Mouse (Mus musculus) kidney, postnatal 10 days (tissue): ENCODE measurements around the gene Aldh18a1.
A peak's percentile ranks its signal among the peaks of the same experiment; 100 is the strongest.
"Not testable (repeated sequence)": the region's sequence is repeated elsewhere in the genome, so short reads cannot be mapped to it uniquely, and the experiment has no call there.

Experiments used
- DNase-seq: peaks from one replicate; pipeline ENCODE4 v3.0.0; 2021; ENCODE audit warnings: mixed read lengths

The Aldh18a1 gene

GRCm38 (mm10) chr19:40581662-40582061 is 6.6 kb downstream of the Aldh18a1 start:
- DNase-seq: no peak

GRCm38 (mm10) chr19:40580902-40581301 is 7.4 kb downstream of the Aldh18a1 start:
- no peak for DNase-seq

GRCm38 (mm10) chr19:40575438-40575837 is 12.8 kb downstream of the Aldh18a1 start:
- no peak for DNase-seq

DNA sequence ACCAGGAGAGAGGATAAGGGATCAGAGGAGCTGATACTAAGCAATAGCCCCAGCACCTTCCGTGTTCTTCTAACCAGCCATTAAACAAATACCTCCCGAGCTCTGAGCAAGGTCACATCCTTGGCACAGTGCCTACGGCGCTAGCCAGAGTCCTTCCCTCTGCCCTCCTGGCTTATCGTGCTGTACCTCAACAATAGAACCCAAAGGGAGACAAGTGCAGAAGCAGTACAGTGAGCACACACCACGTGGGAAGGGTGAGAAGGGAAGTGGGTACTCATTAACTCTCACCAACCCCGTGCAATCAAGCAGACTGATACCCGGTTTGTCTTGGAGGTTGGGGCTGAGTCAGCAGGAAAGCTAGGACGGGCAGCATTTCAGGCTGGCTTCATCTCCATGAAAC is 17.5 kb downstream of the Aldh18a1 start:
- peak; percentile 75 for DNase-seq

DNA sequence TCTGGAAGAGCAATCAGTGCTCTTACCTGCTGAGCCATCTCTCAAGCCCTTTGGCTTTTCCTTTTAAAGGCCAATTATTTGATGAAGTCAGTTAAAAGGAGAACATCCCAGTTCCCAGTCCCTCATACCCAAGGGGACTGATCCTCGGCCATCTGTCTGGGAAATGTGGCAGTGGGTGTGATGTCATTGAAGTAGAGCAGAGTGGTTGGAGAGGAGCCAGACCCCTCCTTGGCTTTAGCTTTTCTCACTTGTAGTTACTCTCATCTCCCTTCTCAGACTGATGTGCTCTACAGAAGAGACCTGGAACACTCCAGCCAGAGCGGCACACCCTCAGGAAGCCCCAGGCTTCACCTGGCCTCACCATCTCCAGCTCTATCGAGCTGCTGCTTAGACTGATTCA is 20.6 kb downstream of the Aldh18a1 start:
- no peak for DNase-seq

- DNase-seq: no peak
These were observed 24.2 kb downstream of the Aldh18a1 start for GRCm38 (mm10) chr19:40563880-40564645.

DNA sequence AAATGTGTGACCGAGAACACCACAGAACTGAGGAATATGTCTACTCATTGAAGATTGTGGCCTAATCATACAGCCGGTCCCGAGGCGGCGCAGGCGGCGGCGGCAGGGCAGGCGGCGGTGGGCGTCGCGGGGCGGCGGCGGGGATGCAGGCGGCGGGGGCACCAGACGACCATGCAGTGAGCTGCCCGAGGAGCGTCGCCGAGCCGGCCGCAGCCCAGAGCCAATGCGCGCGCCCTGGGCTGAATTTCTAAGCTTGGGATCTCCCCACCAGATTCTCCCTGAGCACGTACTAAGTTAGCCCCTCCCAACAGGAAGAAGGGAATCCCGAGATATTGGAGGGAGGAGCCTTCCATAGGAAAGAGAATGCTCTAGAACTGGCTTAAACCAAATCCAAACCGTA is 26.7 kb downstream of the Aldh18a1 start:
- DNase-seq: not testable (repeated sequence)

DNA sequence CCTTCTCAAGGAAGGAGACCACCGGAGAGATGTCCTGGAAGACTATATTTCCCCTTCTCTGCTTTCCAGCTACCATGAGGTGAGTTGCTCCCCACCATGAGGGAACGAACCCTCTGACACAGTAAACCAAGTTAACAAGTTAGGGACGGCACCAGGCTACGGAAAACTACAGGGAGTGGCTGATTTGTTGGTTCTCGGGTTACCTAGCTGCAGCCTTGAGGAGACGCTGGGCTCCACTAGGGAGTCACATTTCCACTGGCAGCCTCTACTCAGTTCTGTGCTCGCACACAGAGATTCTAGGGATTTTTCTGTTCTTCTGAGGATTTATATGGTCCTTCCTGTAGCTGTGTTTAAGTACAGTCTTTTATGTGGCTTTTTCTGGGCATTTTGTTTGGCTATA is 32.2 kb downstream of the Aldh18a1 start:
- DNase-seq: no peak

DNA sequence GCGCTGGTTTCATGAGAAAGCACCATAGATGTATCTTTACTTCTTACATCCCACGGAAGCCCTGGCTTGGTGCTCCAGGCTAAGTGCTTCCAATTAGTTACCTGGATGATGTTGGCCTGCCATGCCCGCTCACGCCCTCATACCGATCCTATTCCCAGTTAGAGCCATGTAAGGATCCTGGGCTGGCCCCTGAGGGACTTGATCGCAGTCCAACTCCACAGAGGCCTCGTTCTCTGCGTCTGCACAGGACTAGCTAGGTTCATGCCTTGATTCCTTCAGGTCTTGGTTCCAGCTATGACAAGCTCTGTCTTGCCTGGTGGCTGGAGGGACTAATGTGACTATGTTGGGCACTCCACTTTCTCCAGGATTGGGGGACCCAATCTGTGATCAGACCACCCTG is 33.1 kb downstream of the Aldh18a1 start:
- no peak for DNase-seq

DNA sequence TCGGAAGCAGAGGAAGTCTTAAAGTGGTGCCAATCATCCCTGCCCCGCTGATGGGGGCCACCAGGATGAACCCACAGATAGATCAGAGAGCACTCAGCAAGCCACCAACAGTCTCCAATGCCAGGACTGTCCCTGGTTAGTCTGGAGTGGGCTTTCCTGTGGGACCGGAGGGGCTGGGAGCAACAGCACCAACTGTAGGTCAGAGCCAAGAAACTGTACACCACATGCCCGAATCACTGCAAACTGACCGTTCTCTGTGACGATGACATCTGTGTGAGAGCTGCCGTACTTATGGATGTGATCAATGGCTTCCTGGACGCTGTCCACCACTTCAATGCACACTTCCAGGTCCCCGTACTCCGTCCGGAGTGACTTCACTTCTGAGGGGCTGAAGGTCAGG is 33.9 kb downstream of the Aldh18a1 start:
- no peak for DNase-seq

DNA sequence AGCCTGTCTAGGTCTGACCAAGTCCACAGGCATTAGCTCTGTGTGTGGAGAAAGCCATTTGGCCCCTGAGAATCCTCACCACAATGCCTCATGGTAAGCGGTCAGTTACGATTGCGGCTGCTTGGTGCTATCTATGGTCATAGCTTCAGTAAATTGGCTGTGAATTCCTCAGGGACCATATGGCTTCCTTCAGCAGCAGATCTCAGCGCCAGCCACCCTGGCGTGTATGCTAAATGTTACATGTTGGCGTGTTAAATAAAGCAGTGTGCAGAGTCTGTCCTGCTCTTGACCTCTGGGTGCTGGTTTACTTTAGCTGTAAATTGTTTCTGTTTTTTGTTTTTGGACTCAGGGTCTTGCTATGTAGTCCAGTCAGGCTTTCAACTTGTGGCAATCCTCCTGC is 34.4 kb downstream of the Aldh18a1 start:
- no peak for DNase-seq

DNA sequence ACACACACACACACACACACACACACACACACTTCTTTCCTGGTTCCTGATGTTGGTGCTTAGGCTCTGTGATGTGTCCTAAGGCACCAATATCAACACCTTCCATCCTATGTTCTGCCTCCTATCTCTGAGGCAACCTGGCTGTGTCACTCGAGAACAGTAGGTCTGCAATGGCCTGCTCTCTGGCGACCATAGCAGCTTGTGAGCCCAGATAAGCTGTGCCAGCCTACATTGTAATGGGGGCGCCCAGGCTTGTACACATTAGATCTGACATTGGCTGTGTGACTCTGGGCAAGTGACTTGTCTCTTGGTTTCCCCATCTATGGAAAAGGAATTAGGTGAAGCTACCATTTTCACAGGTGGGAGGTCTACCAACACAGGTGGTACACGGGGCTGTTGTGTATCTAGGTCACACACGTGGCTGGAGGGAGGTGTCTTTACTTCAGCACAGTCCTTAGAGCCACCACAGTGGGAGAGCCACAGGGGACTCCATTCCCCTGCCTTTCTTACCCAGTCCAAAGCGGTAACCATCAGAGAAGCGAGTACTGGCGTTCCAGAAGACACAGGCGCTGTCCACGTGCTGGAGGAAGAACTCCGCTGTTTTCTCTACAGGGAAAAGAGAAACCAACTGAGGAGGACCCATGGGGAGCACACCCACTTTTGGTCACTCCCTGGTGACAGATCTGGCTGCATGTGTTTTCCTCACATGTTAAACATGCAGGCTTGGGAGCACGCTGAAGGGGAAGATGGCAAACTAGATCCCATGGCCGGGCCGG is 35.1 kb downstream of the Aldh18a1 start:
- no peak for DNase-seq

DNA sequence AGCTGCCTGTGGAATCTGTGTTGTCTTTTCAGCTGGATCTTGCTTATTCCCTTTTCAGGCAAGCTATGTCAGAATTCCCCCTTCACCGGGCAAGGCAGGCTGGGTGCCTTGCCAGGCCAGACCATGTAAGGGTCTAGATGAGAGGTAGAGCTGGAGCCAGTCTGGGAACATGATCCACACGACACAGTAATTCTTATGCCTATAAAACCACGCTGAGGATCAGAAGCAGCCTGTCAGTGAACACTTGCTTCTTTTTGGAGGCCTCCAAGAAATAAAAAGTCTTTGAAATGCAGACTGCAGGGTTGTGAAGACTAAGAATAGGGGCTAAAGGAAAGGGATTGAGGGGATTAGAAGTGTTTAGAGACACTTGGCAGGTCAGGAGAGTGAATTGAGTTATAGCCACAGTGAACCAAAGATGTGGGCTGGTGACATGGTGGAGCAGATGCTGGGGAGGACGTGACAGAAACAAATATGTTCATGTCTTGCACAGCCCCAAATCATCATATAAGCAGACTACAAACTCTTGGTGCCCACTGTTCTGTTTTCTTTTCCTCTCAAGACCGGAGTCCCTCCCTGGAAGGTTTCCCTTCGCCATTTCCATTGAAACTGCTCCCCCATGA is 38.6 kb downstream of the Aldh18a1 start:
- no peak for DNase-seq

DNA sequence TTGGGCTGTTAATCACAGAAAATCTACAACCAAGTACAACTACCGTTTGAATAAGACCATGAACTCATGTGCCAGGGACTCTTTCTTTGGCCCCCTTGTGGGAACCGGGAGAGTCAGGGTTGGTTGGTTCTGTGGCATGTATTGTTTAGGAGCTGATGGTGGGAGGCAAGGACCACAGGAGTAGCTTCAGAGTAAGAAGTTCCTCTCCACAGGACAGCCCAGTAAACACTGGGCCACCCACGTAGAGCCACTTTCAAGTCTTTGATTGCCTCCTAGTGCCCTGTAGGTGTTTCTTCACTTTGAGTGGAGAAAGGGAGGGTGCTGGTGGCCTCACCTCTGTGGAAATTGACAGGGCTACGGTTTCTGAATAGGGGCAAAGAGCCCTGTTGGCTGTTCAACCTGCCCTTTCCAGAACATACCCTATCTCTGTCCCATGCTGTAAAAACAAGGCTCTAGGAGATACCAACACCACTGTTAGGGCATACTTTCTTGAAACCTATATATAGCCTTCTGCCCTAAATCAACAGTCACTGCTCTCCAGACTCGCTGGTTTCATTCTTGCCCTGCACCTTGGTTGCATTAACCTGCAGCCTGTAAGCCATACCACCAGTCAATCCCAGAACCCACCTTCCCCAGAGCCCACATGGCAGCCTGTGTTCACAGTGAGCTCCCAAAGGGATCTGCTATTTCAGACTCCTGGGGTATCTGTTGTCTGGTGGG is 39.3 kb downstream of the Aldh18a1 start:
- peak; percentile 11 for DNase-seq

DNA sequence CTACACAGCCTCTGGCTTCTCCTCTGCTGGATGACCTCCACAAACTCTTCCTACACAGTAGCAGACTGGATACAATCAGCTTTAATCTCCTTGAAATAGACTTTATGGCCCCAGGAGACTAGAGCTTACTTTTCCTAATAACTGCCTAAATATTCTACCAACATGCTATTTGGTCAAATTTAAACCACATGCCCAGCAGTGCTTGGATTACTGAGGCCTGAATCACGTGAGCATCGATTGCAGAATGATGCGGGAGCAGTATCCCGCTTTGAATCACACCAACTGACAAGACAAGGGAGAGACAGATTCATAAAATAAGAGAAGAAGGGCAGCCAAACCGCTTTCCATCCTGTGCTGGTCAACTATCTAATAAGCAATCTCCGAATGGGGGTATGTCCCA is 39.9 kb downstream of the Aldh18a1 start:
- no peak for DNase-seq

- DNase-seq: peak; percentile 75
These were observed 43.4 kb downstream of the Aldh18a1 start for GRCm38 (mm10) chr19:40544856-40545255.

GRCm38 (mm10) chr19:40542776-40543175 is 45.5 kb downstream of the Aldh18a1 start:
- DNase-seq: no peak

- DNase-seq: no peak
These were observed 51.7 kb downstream of the Aldh18a1 start for GRCm38 (mm10) chr19:40536526-40536925.

- no peak for DNase-seq
These were observed 55.7 kb downstream of the Aldh18a1 start for GRCm38 (mm10) chr19:40532525-40532924.

GRCm38 (mm10) chr19:40530323-40530722 is 57.9 kb downstream of the Aldh18a1 start:
- no peak for DNase-seq

DNA sequence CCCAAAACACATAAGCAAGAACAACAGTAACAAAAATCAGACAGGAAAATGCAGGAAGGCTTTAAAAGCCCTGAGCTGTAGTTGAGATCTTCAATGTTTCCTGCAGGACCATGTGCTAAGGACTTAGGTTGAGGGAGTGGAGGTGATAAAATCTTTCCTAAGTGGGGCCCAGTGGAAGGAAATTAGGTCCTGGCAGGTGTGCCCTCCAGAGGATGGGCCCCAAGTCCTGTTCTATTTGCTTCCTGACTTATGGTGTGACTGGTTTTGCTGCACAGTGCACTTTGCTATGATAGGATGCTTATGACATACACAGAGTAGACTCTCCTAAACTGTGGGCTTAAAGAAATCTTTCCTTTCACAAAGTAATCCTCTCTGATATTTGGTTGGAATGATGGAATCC is 60.0 kb downstream of the Aldh18a1 start:
- DNase-seq: no peak

DNA sequence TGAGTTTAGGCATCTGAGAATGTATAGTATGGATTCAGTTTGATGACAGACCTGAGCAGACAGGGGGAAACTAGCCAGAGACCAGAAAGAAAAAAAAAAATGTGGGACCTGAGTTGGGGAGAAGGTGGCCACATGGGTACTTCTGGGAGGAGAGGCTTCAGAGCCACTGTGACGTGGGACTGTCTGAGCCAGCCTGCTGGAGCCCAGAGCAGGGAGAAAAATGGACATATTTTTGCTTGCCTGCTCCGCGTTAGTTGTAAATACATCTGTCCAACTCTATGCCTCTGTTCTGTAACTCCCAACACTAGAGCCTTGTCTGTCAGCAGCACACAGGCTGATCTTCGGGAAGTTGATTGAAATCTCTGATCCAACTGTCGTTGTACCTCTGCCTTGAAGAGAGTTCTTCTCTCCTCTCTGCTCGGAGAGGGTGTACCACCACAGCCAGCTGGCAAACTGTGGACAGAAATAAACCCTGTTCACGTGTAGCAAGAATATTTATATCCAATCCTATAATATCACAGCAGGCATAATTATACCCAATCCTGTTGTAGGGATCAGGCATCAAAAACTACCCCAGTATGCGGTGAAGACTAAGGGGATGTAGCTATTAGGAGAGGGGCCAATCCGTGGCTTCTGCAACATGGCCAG is 61.8 kb downstream of the Aldh18a1 start:
- no peak for DNase-seq
